Comparison of ENCODE assay signal across 9 mouse cellular contexts in the genomic region with DNA sequence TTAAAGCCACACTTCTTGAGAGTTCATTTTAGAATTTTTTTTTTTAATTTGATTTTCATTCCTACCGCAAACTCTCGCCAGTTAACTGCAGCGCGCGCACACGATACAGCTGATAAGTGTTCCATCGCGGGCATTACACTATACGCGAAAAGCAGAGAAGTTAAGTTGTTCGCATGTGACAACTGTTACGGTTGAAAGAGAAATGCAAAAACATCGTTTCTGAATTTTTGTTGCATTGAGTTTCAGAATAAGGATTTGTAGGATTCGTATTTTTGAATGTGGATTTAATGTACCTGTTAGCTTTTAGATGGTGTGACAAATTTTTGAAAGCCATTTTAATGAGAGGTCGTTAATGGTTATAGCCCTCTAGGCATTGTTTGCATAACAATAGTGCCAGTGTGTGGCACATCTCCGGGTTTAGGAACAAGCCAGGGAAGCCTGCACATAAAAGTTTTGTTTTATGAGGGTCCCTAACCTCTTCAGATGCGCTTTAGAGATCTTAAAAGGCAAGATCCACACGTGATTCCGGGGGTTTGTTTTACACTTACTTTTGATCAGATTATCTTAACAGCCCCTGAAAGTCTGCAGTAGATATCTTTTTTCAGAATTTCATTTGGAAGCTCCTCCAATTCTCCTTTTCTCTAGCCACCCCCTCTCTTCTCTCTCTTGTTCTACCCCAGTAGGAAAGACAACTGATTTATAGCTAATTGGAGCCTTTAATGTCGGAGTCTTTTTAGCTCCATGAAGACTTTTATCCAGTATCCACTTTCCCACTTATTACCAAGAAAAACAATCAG. TPM values are rescaled to one million over a fixed set of nuclear protein-coding genes. Genes with fewer than 3 reads are reported as not detected.
DNase-seq lines count a peak whose midpoint lies in the region; ATAC-seq lines count a peak whose summit lies in the region.
"Had no signal": no experiment of that assay in that cellular context is flagged by ENCODE, and none has a peak within 500 bp of the region (broad histone marks: within the 10 kb centered on the region; RNA-seq: fewer than 3 reads in every experiment).

No protein-coding gene starts in this region.

- H3K9me3 ChIP-seq in hindbrain, embryonic 10.5 days, result no peaks in the 10 kb centered on the region
- H3K9me3 ChIP-seq in hindbrain, embryonic 16.5 days (ENCODE audit: control insufficient read depth, low read length), result 0 out of 2 replicates have a peak, but pooled peaks cover 3% of the 10 kb centered on the region
- no peaks in the 10 kb centered on the region for H3K9me3 ChIP-seq in embryonic facial prominence, embryonic 12.5 days
- no peaks in the 10 kb centered on the region for H3K9me3 ChIP-seq in limb, embryonic 13.5 days
- H3K9me3 ChIP-seq in liver, embryonic 11.5 days (ENCODE audit: control insufficient read depth, low read length), result no peaks in the 10 kb centered on the region

- H3K4me3 ChIP-seq in hindbrain, embryonic 10.5 days, result no peak overlapping the region
- H3K4me3 ChIP-seq in hindbrain, embryonic 16.5 days (ENCODE audit: low read length), result no peak overlapping the region
- H3K4me3 ChIP-seq in embryonic facial prominence, embryonic 12.5 days, result peak overlapping the region; percentile 44
- H3K4me3 ChIP-seq in limb, embryonic 13.5 days, result peak overlapping the region; percentile 49
- no peak overlapping the region; the same call in 1 of the 2 replicates for H3K4me3 ChIP-seq in liver, embryonic 11.5 days (ENCODE audit: low read depth, low read length)

- no peak overlapping the region for H3K9ac ChIP-seq in hindbrain, embryonic 16.5 days (ENCODE audit: low read depth, low read length)
- H3K9ac ChIP-seq in embryonic facial prominence, embryonic 12.5 days, result no peak overlapping the region
- H3K9ac ChIP-seq in limb, embryonic 13.5 days, result no peak overlapping the region
- no peak overlapping the region for H3K9ac ChIP-seq in liver, embryonic 11.5 days (ENCODE audit: low read depth, low read length)

- WGBS in hindbrain, embryonic 10.5 days, result 3% methylated on average over 20 of the region's 20 CpGs
- WGBS in hindbrain, embryonic 16.5 days, result 3% methylated on average over 20 of the region's 20 CpGs
- 2% methylated on average over 20 of the region's 20 CpGs for WGBS in embryonic facial prominence, embryonic 12.5 days
- WGBS in limb, embryonic 13.5 days, result 2% methylated on average over 20 of the region's 20 CpGs
- 6% methylated on average over 20 of the region's 20 CpGs for WGBS in liver, embryonic 11.5 days

- peak; percentile 7 for DNase-seq in hindbrain, embryonic 10.5 days (ENCODE audit: low spot score)
- DNase-seq in ZHBTc4 (ENCODE audit: low read depth, low spot score), result peak; percentile 25
- no peak for DNase-seq in frontal cortex, postnatal 36 days (ENCODE audit: low spot score in 2 of 2)
- DNase-seq in liver, embryonic 11.5 days (ENCODE audit: low spot score), result no peak
- DNase-seq: layer of hippocampus, adult 9-11 months had no signal

- H3K4me2 ChIP-seq in hindbrain, embryonic 16.5 days (ENCODE audit: low read length), result no peak overlapping the region
- peak overlapping the region; percentile 76 for H3K4me2 ChIP-seq in embryonic facial prominence, embryonic 12.5 days (replicated peaks)
- H3K4me2 ChIP-seq in limb, embryonic 13.5 days (replicated peaks), result peak overlapping the region; percentile 76
- no peak overlapping the region; the same call in 1 of the 2 replicates for H3K4me2 ChIP-seq in liver, embryonic 11.5 days

- H3K4me1 ChIP-seq in hindbrain, embryonic 10.5 days (replicated peaks), result peaks cover 16% of the 10 kb centered on the region
- H3K4me1 ChIP-seq in hindbrain, embryonic 16.5 days (ENCODE audit: control insufficient read depth, insufficient read depth, low read depth, low read length), result peaks cover 13% of the 10 kb centered on the region
- H3K4me1 ChIP-seq in embryonic facial prominence, embryonic 12.5 days, result peaks cover 11% of the 10 kb centered on the region
- peaks cover 13% of the 10 kb centered on the region for H3K4me1 ChIP-seq in limb, embryonic 13.5 days
- H3K4me1 ChIP-seq in liver, embryonic 11.5 days (replicated peaks; ENCODE audit: control insufficient read depth, insufficient read depth, low read length), result peaks cover 8% of the 10 kb centered on the region

- H3K36me3 ChIP-seq in hindbrain, embryonic 10.5 days, result no peaks in the 10 kb centered on the region
- no peaks in the 10 kb centered on the region for H3K36me3 ChIP-seq in hindbrain, embryonic 16.5 days (ENCODE audit: control insufficient read depth, insufficient read depth, low read length)
- no peaks in the 10 kb centered on the region for H3K36me3 ChIP-seq in embryonic facial prominence, embryonic 12.5 days
- no peaks in the 10 kb centered on the region for H3K36me3 ChIP-seq in limb, embryonic 13.5 days
- H3K36me3 ChIP-seq in liver, embryonic 11.5 days (ENCODE audit: control insufficient read depth, insufficient read depth, low read length), result no peaks in the 10 kb centered on the region

- H3K27ac ChIP-seq in hindbrain, embryonic 10.5 days, result no peak overlapping the region
- H3K27ac ChIP-seq in hindbrain, embryonic 16.5 days (ENCODE audit: low read depth, low read length), result no peak overlapping the region
- H3K27ac ChIP-seq in embryonic facial prominence, embryonic 12.5 days, result no peak overlapping the region
- H3K27ac ChIP-seq in limb, embryonic 13.5 days, result no peak overlapping the region
- H3K27ac ChIP-seq in liver, embryonic 11.5 days (ENCODE audit: low read depth, low read length), result no peak overlapping the region

- ATAC-seq in hindbrain, embryonic 16.5 days, result no peak
- ATAC-seq in embryonic facial prominence, embryonic 12.5 days (ENCODE audit: insufficient number of reproducible peaks, insufficient read depth, low FRiP score, low TSS enrichment), result no peak
- ATAC-seq in limb, embryonic 13.5 days (ENCODE audit: low FRiP score, low read depth), result no peak
- no peak for ATAC-seq in inflammation-experienced regulatory T-cells, adult 6 months
- ATAC-seq in liver, embryonic 11.5 days (replicated peaks; ENCODE audit: low FRiP score), result no peak

- H3K27me3 ChIP-seq in hindbrain, embryonic 10.5 days (ENCODE audit: insufficient read depth, poor library complexity, severe bottlenecking), result peaks cover 84% of the 10 kb centered on the region
- peaks cover 36% of the 10 kb centered on the region for H3K27me3 ChIP-seq in hindbrain, embryonic 16.5 days (replicated peaks; ENCODE audit: control insufficient read depth, insufficient read depth, low read length)
- peaks cover 40% of the 10 kb centered on the region for H3K27me3 ChIP-seq in embryonic facial prominence, embryonic 12.5 days
- peaks cover 73% of the 10 kb centered on the region for H3K27me3 ChIP-seq in limb, embryonic 13.5 days
- H3K27me3 ChIP-seq in liver, embryonic 11.5 days (replicated peaks; ENCODE audit: control insufficient read depth, insufficient read depth, low read length), result peaks cover 55% of the 10 kb centered on the region

RNA-seq across cellular contexts. Expression of gene Aldh1a2, which starts 1.6 kb away (rescaled TPM):
- polyA plus RNA-seq in hindbrain, embryonic 10.5 days (2016; fragmentation: Nextera tagmentation; extraction: Ambion mirVana), result 0.80 and 5.7 TPM in 2 replicates
- 27.3 and 34.0 TPM in 2 replicates for polyA plus RNA-seq in hindbrain, embryonic 16.5 days (2015; fragmentation: Nextera tagmentation; extraction: Ambion mirVana)
- 92.7 and 99.7 TPM in 2 replicates for polyA plus RNA-seq in embryonic facial prominence, embryonic 12.5 days (2016; fragmentation: Nextera tagmentation; extraction: Ambion mirVana)
- 113 and 119 TPM in 2 replicates for polyA plus RNA-seq in limb, embryonic 13.5 days (2015; fragmentation: Nextera tagmentation; extraction: Ambion mirVana)
- polyA plus RNA-seq in inflammation-experienced regulatory T-cells, adult 6 months (2017; shearing (Covaris generic)), result under 1 TPM in 1 of 3 experiments, not detected in 2; 0.20 TPM
- 19.6 and 24.3 TPM in 2 replicates for polyA plus RNA-seq in liver, embryonic 11.5 days (2014; fragmentation: Nextera tagmentation; extraction: Ambion mirVana)

RNA-seq across cellular contexts. Expression of gene Aqp9, which starts 48.7 kb away (rescaled TPM):
- polyA plus RNA-seq in hindbrain, embryonic 10.5 days (2016; fragmentation: Nextera tagmentation; extraction: Ambion mirVana), result 0.10 TPM in 1 of 2 replicates, not detected in the other
- polyA plus RNA-seq in hindbrain, embryonic 16.5 days (2015; fragmentation: Nextera tagmentation; extraction: Ambion mirVana), result 1.3 and 1.9 TPM in 2 replicates
- polyA plus RNA-seq in embryonic facial prominence, embryonic 12.5 days (2016; fragmentation: Nextera tagmentation; extraction: Ambion mirVana), result not detected in 2 replicates
- polyA plus RNA-seq in limb, embryonic 13.5 days (2015; fragmentation: Nextera tagmentation; extraction: Ambion mirVana), result 0.43 and 0.62 TPM in 2 replicates
- polyA plus RNA-seq in inflammation-experienced regulatory T-cells, adult 6 months (2017; shearing (Covaris generic)), result not detected
- 13.6 and 15.2 TPM in 2 replicates for polyA plus RNA-seq in liver, embryonic 11.5 days (2014; fragmentation: Nextera tagmentation; extraction: Ambion mirVana)

Comparison
In these comparisons a context has a peak if more than half of its experiments do, and no peak if none do; other contexts are left out.
1. DNase-seq: peak in hindbrain, embryonic 10.5 days (single experiment) and ZHBTc4 (single experiment); none in frontal cortex, postnatal 36 days (0 of 2) and liver, embryonic 11.5 days (single experiment).
2. H3K4me3 ChIP-seq: peak in embryonic facial prominence, embryonic 12.5 days (single experiment) and limb, embryonic 13.5 days (single experiment); none in hindbrain, embryonic 10.5 days (single experiment), hindbrain, embryonic 16.5 days (single experiment) and liver, embryonic 11.5 days (single experiment).
3. H3K4me2 ChIP-seq: peak in embryonic facial prominence, embryonic 12.5 days (single experiment) and limb, embryonic 13.5 days (single experiment); none in hindbrain, embryonic 16.5 days (single experiment) and liver, embryonic 11.5 days (single experiment).